Mouse (Mus musculus) MEL (cell line): ENCODE data around the gene Mrgpra6. TPM values are rescaled to one million over a fixed set of nuclear protein-coding genes. Genes with fewer than 3 reads are reported as not detected.

ENCODE experiments used
- DNase-seq: peaks from one replicate; pipeline ENCODE4 v3.0.0; 2011; ENCODE audit warnings: low read depth, low spot score
- H3K27ac ChIP-seq: 2 replicates; pipeline ENCODE4 v1.5.1; 2012; ENCODE audit warnings: low read depth, mild to moderate bottlenecking, control low read depth, low read length, moderate library complexity; ENCODE audit not compliant: control insufficient read depth
- H3K27me3 ChIP-seq, 2 experiments: fragments of 150-350 bp in 1 of 2; sonication (generic) in 1 of 2; 2 replicates each; pipeline ENCODE4 v1.6.1; 2012; ENCODE audit warnings: low read length in 2 of 2, mild to moderate bottlenecking in 2 of 2, improper control_type of control experiment in 1 of 2, moderate library complexity in 1 of 2; ENCODE audit not compliant: insufficient read depth in 2 of 2, control insufficient read depth in 1 of 2
- H3K36me3 ChIP-seq, 2 experiments: 2 replicates each; pipeline ENCODE4 v1.6.1; 2012 to 2014; ENCODE audit warnings: low read length in 2 of 2, improper control_type of control experiment in 1 of 2, inconsistent platforms in 1 of 2, mild to moderate bottlenecking in 1 of 2; ENCODE audit not compliant: insufficient read depth in 2 of 2, control insufficient read depth in 1 of 2
- H3K4me1 ChIP-seq, 2 experiments: fragments of 150-350 bp in 1 of 2; sonication (generic) in 1 of 2; 2 replicates each; pipeline ENCODE4 v1.6.1; 2012; ENCODE audit warnings: low read length in 2 of 2, improper control_type of control experiment in 1 of 2, mild to moderate bottlenecking in 1 of 2; ENCODE audit not compliant: insufficient read depth in 2 of 2, control insufficient read depth in 1 of 2
- H3K4me3 ChIP-seq, 2 experiments: fragments of 150-350 bp in 1 of 2; sonication (generic) in 1 of 2; 2 replicates each; pipeline ENCODE4 v1.5.1; 2012; ENCODE audit warnings: low read depth in 2 of 2, low read length in 2 of 2, mild to moderate bottlenecking in 2 of 2, moderate library complexity in 2 of 2, control low read depth in 1 of 2, improper control_type of control experiment in 1 of 2; ENCODE audit not compliant: control insufficient read depth in 1 of 2, insufficient read depth in 1 of 2
- H3K79me2 ChIP-seq: 2 replicates; pipeline ENCODE4 v1.6.1; 2012; ENCODE audit warnings: mild to moderate bottlenecking, low read length, moderate library complexity; ENCODE audit not compliant: control insufficient read depth, poor library complexity, insufficient read depth
- H3K9ac ChIP-seq: 2 replicates; pipeline ENCODE4 v1.6.1; 2012; ENCODE audit warnings: low read depth, mild to moderate bottlenecking, control low read depth, low read length, moderate library complexity; ENCODE audit not compliant: control insufficient read depth, poor library complexity, severe bottlenecking
- H3K9me3 ChIP-seq: fragments of 150-350 bp; sonication (generic); replicated peaks from 2 replicates; pipeline ENCODE4 v1.6.1; 2012; ENCODE audit warnings: mild to moderate bottlenecking, low read length, improper control_type of control experiment, moderate library complexity; ENCODE audit not compliant: insufficient read depth
- CHD1 ChIP-seq: IDR thresholded peaks from 2 replicates; pipeline ENCODE4 v1.6.1; 2012; ENCODE audit warnings: low read depth, mild to moderate bottlenecking, inconsistent platforms, low read length, improper control_type of control experiment
- CTCF ChIP-seq, 3 experiments: IDR thresholded peaks in 2 of 3; conservative IDR thresholded peaks in 1 of 3; 2 replicates each; pipeline ENCODE4 v1.5.1; 2011 to 2012; ENCODE audit warnings: low read length in 3 of 3, low read depth in 2 of 3, mild to moderate bottlenecking in 2 of 3, improper control_type of control experiment in 1 of 3, inconsistent platforms in 1 of 3, mixed read lengths in 1 of 3, moderate library complexity in 1 of 3; ENCODE audit not compliant: control insufficient read depth in 1 of 3, insufficient read depth in 1 of 3, poor library complexity in 1 of 3, severe bottlenecking in 1 of 3
- GABPA ChIP-seq: IDR thresholded peaks from 2 replicates; pipeline ENCODE4 v1.6.1; 2012; ENCODE audit warnings: low read depth, mild to moderate bottlenecking, inconsistent platforms, low read length, improper control_type of control experiment, moderate library complexity
- MAZ ChIP-seq: IDR thresholded peaks from 2 replicates; pipeline ENCODE4 v1.6.1; 2012; ENCODE audit warnings: low read depth, mild to moderate bottlenecking, inconsistent platforms, low read length, improper control_type of control experiment
- MEF2A ChIP-seq: IDR thresholded peaks from 2 replicates; pipeline ENCODE4 v1.6.1; 2014; ENCODE audit warnings: low read depth, mild to moderate bottlenecking, inconsistent platforms, low read length, improper control_type of control experiment; ENCODE audit not compliant: poor library complexity, insufficient replicate concordance, severe bottlenecking; ENCODE audit errors: extremely low read depth
- NELFE ChIP-seq: IDR thresholded peaks from 2 replicates; pipeline ENCODE4 v1.6.1; 2011; ENCODE audit warnings: low read depth, low read length, improper control_type of control experiment
- RAD21 ChIP-seq: IDR thresholded peaks from 2 replicates; pipeline ENCODE4 v1.6.1; 2011; ENCODE audit warnings: mild to moderate bottlenecking, low read depth, low read length, improper control_type of control experiment
- SMC3 ChIP-seq: IDR thresholded peaks from 2 replicates; pipeline ENCODE4 v1.6.1; 2011; ENCODE audit warnings: low read depth, low read length, improper control_type of control experiment
- TBP ChIP-seq: IDR thresholded peaks from 2 replicates; pipeline ENCODE4 v1.8.0; 2011; ENCODE audit warnings: low read depth, low read length, improper control_type of control experiment
- UBTF ChIP-seq: IDR thresholded peaks from 2 replicates; pipeline ENCODE4 v1.6.1; 2012; ENCODE audit warnings: low read depth, mild to moderate bottlenecking, inconsistent platforms, low read length, improper control_type of control experiment, moderate library complexity, borderline replicate concordance; ENCODE audit not compliant: insufficient read depth
- ZC3H11A ChIP-seq: IDR thresholded peaks from 2 replicates; pipeline ENCODE4 v1.6.1; 2012; ENCODE audit warnings: low read depth, mild to moderate bottlenecking, inconsistent platforms, low read length, improper control_type of control experiment
- polyA plus RNA-seq, 2 experiments: library from polyadenylated mRNA; stranded (reverse) in 1 of 2; unstranded in 1 of 2; fragments of >175 nt in 1 of 2; fragments of >200 nt in 1 of 2; gene quantifications; 2 replicates each; pipeline versions ENCODE4 v1.2.1 to v1.2.4; 2012; ENCODE audit warnings: low replicate concordance in 2 of 2, low read depth in 1 of 2; ENCODE audit not compliant: insufficient read length in 2 of 2, insufficient read depth in 1 of 2, missing spikeins in 1 of 2
- total RNA-seq: library from RNA; depleted of rRNA; stranded (reverse); fragments of 300-350 nt; gene quantifications from 2 replicates; pipeline ENCODE4 v1.2.3, GENCODE M21; 2012; rRNA removed

Gene Mrgpra6
- total and polyA plus RNA-seq, 3 experiments: not detected

GRCm38 (mm10) chr7:47146034-47146812 is 58.5 kb downstream of the Mrgpra6 start:
- DNase-seq: peak; percentile 23
- no peak overlapping the region for H3K27ac ChIP-seq

GRCm38 (mm10) chr7:47144299-47144698 is 60.4 kb downstream of the Mrgpra6 start:
- no peaks in the 10 kb centered on the region for H3K9me3 ChIP-seq
- no peak overlapping the region for H3K27ac ChIP-seq
- H3K79me2 ChIP-seq: no peaks in the 10 kb centered on the region
- no peaks in the 10 kb centered on the region for H3K4me1 ChIP-seq
- no peak overlapping the region for H3K9ac ChIP-seq
- no peaks in the 10 kb centered on the region for H3K36me3 ChIP-seq
- no peak for TF ChIP-seq MEF2A
- H3K4me3 ChIP-seq: no peak overlapping the region
- DNase-seq: no peak
- H3K27me3 ChIP-seq: no peaks in the 10 kb centered on the region

More at GRCm38 (mm10) chr7:47146034-47146812, 58.5 kb downstream of the Mrgpra6 start:
- no peak overlapping the region for H3K9ac ChIP-seq
- no peaks in the 10 kb centered on the region for H3K4me1 ChIP-seq
- H3K9me3 ChIP-seq: no peaks in the 10 kb centered on the region
- H3K4me3 ChIP-seq: no peak overlapping the region
- H3K36me3 ChIP-seq: no peaks in the 10 kb centered on the region
- H3K79me2 ChIP-seq: no peaks in the 10 kb centered on the region
- peak; percentile 32 for TF ChIP-seq RAD21
- TF ChIP-seq SMC3: peak; percentile 61
- TF ChIP-seq GABPA: no peak
- TF ChIP-seq CTCF (IDR thresholded peaks at IDR 0.05 in 2 of 3, conservative IDR thresholded peaks at IDR 0.05 in 1 of 3; ENCODE audit: control insufficient read depth in 1 of 3, insufficient read depth in 1 of 3, low read depth in 2 of 3, low read length in 3 of 3, poor library complexity in 1 of 3, severe bottlenecking in 1 of 3): peak; percentile 14 to 51 (median 46); a peak in 4 of 6 replicates
- 0 out of 2 replicates have a peak, but pooled peaks have one; percentile 36 for TF ChIP-seq ZC3H11A
- no peaks in the 10 kb centered on the region for H3K27me3 ChIP-seq

- no peak for DNase-seq
- Histone ChIP-seq H3K4me1 (no peaks in the 10 kb centered on the region), H3K27ac (no peak overlapping the region), H3K79me2 (no peaks in the 10 kb centered on the region), H3K9ac (no peak overlapping the region), H3K9me3 (no peaks in the 10 kb centered on the region), H3K36me3 (no peaks in the 10 kb centered on the region), H3K4me3 (no peak overlapping the region), H3K27me3 (no peaks in the 10 kb centered on the region)
- no peak for TF ChIP-seq UBTF
- TF ChIP-seq GABPA: no peak
- TF ChIP-seq CHD1: no peak
- no peak for TF ChIP-seq MAZ
- TF ChIP-seq NELFE: no peak
- TF ChIP-seq TBP: no peak
These were observed 64.8 kb downstream of the Mrgpra6 start for GRCm38 (mm10) chr7:47139823-47140325.

Other genes with a start within 250 kb of the Mrgpra6 start
- gene Uevld, start 246.4 kb downstream of the Mrgpra6 start, total RNA-seq: 1.9 and 2.8 TPM in 2 replicates
- gene Uevld, start 246.4 kb downstream of the Mrgpra6 start, polyA plus RNA-seq: 1 to 10 TPM in 1 of 2 experiments, not detected in 1; 5.4 TPM
- not detected in 2 replicates for gene Gm9999, start 221.3 kb downstream of the Mrgpra6 start, total RNA-seq
- not detected for gene Gm9999, start 221.3 kb downstream of the Mrgpra6 start, polyA plus RNA-seq
- gene Spty2d1, start 196.5 kb downstream of the Mrgpra6 start, total RNA-seq: 14.9 and 15.1 TPM in 2 replicates
- 10 to 100 TPM; 14.4 to 36.9 TPM for gene Spty2d1, start 196.5 kb downstream of the Mrgpra6 start, polyA plus RNA-seq
- 0.23 and 0.27 TPM in 2 replicates for gene Tmem86a, start 154.3 kb downstream of the Mrgpra6 start, total RNA-seq
- under 1 TPM in 1 of 2 experiments, not detected in 1; 0.54 TPM for gene Tmem86a, start 154.3 kb downstream of the Mrgpra6 start, polyA plus RNA-seq
- not detected in 2 replicates for gene Ptpn5, start 71.2 kb downstream of the Mrgpra6 start, total RNA-seq
- under 1 TPM in 1 of 2 experiments, not detected in 1; 0.03 TPM for gene Ptpn5, start 71.2 kb downstream of the Mrgpra6 start, polyA plus RNA-seq
- gene Mrgpra9, start 47.9 kb upstream of the Mrgpra6 start, total RNA-seq: not detected in 2 replicates
- not detected for gene Mrgpra9, start 47.9 kb upstream of the Mrgpra6 start, polyA plus RNA-seq
- gene Mrgpra1, start 149.3 kb upstream of the Mrgpra6 start, total RNA-seq: not detected in 2 replicates
- not detected for gene Mrgpra1, start 149.3 kb upstream of the Mrgpra6 start, polyA plus RNA-seq
- not detected in 2 replicates for gene Mrgpra2a, start 247.2 kb upstream of the Mrgpra6 start, total RNA-seq
- not detected for gene Mrgpra2a, start 247.2 kb upstream of the Mrgpra6 start, polyA plus RNA-seq